Mouse (Mus musculus): Measurements from ENCODE around the gene Usp48. TPM values are rescaled to one million over a fixed set of nuclear protein-coding genes. Genes with fewer than 3 reads are reported as not detected.

The Usp48 gene
- polyA plus RNA-seq, 1 experiment from 2014 or later: 29.7 TPM

DNA sequence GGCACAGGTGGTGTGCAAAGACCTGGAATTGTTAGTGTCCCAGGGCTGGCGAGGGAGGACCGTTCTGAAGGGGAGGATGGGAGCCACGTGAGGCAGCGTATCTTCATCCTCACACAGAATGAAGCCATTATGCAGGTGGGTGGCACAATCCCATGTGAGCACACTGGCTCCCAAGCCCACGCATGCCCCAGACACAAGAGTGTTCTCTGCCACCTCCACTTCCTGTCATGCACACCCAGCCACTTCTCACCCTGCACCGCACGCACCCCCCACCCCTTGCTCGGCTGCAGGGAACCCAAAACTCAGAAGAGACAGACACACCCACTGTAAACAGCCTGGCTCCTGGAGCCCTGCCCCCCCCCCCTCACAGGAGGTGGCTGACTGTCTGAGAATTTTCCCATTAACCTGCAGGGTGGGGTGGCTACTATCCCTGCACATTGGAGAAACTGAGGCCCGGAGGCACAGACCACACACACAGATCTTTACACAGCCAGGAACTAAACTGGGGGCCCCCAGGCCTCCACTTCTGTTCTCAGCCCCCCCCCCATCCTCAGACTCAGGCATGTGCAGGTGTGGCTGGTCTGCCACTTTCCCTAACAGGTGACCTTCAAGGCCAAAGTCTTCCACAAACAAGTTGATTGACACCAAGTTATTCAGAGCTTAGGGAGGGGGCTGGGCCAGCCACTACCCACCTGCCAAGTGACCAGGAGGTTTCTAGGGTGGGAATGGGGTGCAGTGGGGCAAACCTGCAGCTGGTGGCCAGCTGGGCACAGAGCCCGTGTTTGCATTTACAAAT lies 98.8 kb downstream of the Usp48 start:
- Histone ChIP-seq H3K4me2 (no peak overlapping the region), H3K9ac (no peak overlapping the region), H3K4me1 (replicated peaks) (peaks cover 19% of the 10 kb centered on the region), H3K27ac (no peak overlapping the region), H3K36me3 (no peaks in the 10 kb centered on the region), H3K27me3 (peaks cover 10% of the 10 kb centered on the region), H3K9me3 (replicated peaks) (no peaks in the 10 kb centered on the region), H3K4me3 (no peak overlapping the region)
- WGBS: 78% methylated on average over 10 of the region's 10 CpGs
- no peak for ATAC-seq (replicated peaks; ENCODE audit: insufficient number of reproducible peaks, insufficient read depth, low FRiP score, low read depth)

DNA sequence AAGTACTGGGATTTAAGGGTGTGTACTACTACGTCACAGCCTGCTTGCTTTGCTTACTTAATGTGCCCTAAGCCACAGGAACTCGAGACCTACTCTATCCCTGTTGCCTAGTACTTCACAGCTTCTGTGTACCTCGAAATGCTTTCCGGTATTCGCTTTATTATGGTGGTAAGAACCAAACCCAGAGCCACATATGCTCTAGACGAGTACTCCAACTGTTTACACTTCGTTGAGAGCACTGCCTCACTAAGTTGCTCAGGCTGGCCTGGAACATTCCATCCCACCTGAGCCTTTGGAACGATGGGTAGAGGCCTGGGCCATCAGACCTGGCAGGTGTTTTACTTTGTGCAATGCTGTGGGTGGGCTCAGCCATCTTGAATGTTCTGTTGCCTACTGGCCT lies 101.7 kb downstream of the Usp48 start:
- WGBS: 78% methylated on average over 8 of the region's 8 CpGs
- no peak overlapping the region for H3K4me3 ChIP-seq
- no peak overlapping the region for H3K4me2 ChIP-seq
- ATAC-seq (replicated peaks; ENCODE audit: insufficient number of reproducible peaks, insufficient read depth, low FRiP score, low read depth): no peak
- H3K9me3 ChIP-seq (replicated peaks): no peaks in the 10 kb centered on the region
- no peak overlapping the region for H3K27ac ChIP-seq
- H3K9ac ChIP-seq: no peak overlapping the region
- H3K36me3 ChIP-seq: no peaks in the 10 kb centered on the region
- peaks cover 14% of the 10 kb centered on the region; the same call in 1 of the 2 replicates for H3K27me3 ChIP-seq
- H3K4me1 ChIP-seq (replicated peaks): peaks cover 42% of the 10 kb centered on the region

DNA sequence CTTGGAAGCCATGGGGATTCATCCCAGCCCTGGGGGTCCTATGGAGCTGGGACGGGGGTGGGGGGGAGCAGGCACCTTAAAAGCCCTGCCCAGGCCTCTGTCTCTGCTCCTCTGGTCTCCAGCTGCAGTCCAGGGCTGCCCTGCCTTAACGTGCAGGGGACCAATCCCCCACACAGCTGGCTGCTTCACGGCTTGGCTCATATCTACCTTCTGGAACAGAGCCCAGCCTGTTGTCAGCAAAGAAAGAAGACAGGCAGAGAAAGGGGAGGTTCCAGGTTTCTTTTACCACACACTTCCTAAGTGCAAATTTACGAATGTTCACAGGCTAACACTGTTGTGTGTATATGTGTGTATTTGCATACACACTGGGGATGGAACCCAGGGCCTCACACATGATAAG lies 102.3 kb downstream of the Usp48 start:
- Histone ChIP-seq H3K4me2 (no peak overlapping the region), H3K9ac (no peak overlapping the region), H3K27me3 (peaks cover 14% of the 10 kb centered on the region; the same call in 1 of the 2 replicates), H3K36me3 (no peaks in the 10 kb centered on the region), H3K4me3 (no peak overlapping the region), H3K9me3 (replicated peaks) (no peaks in the 10 kb centered on the region), H3K27ac (no peak overlapping the region), H3K4me1 (replicated peaks) (peaks cover 42% of the 10 kb centered on the region)
- WGBS: 16% methylated on average over 4 of the region's 4 CpGs
- peak; percentile 57 for ATAC-seq (replicated peaks; ENCODE audit: insufficient number of reproducible peaks, insufficient read depth, low FRiP score, low read depth)

DNA sequence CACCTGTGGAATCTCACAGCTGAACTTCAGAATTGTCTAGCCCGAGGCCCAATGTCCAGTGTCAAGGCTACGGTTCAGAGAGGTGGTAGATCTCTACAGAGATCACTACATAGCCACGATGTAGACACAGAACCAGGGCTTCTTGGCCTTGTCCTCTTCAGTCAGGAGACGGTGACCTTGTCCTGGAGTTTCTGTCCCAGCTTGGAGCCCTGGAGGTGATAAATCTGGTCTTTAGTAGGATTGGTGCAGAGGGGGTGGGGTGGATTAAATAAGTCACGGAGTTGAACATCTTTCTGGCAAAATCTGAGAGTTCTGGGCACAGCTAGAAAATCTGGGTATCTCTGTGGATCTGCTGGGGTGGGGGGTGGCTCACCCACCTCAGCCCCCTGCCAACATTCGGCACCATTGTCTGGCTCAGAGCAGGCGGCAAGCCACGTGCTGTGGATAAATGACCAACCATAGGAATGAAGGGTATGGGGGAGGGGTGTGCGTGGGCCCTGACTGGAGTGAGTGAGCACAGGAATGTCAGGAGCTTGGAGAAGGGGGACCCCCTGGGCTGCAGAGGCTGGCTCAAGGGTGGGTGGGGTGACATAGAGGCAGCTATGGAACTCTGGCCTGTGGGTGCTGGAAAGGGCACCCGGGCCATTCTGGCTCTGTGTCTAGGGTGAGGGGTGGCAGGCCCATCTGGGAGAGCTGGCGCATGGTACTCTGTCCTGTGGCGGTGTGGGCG lies 103.8 kb downstream of the Usp48 start:
- WGBS: 67% methylated on average over 13 of the region's 13 CpGs
- H3K4me2 ChIP-seq: no peak overlapping the region
- H3K9me3 ChIP-seq (replicated peaks): no peaks in the 10 kb centered on the region
- H3K27me3 ChIP-seq: peaks cover 13% of the 10 kb centered on the region; the same call in 1 of the 2 replicates
- no peak for ATAC-seq (replicated peaks; ENCODE audit: insufficient number of reproducible peaks, insufficient read depth, low FRiP score, low read depth)
- H3K4me3 ChIP-seq: no peak overlapping the region
- no peak overlapping the region for H3K27ac ChIP-seq
- H3K9ac ChIP-seq: no peak overlapping the region
- H3K4me1 ChIP-seq (replicated peaks): peaks cover 48% of the 10 kb centered on the region
- H3K36me3 ChIP-seq: no peaks in the 10 kb centered on the region

DNA sequence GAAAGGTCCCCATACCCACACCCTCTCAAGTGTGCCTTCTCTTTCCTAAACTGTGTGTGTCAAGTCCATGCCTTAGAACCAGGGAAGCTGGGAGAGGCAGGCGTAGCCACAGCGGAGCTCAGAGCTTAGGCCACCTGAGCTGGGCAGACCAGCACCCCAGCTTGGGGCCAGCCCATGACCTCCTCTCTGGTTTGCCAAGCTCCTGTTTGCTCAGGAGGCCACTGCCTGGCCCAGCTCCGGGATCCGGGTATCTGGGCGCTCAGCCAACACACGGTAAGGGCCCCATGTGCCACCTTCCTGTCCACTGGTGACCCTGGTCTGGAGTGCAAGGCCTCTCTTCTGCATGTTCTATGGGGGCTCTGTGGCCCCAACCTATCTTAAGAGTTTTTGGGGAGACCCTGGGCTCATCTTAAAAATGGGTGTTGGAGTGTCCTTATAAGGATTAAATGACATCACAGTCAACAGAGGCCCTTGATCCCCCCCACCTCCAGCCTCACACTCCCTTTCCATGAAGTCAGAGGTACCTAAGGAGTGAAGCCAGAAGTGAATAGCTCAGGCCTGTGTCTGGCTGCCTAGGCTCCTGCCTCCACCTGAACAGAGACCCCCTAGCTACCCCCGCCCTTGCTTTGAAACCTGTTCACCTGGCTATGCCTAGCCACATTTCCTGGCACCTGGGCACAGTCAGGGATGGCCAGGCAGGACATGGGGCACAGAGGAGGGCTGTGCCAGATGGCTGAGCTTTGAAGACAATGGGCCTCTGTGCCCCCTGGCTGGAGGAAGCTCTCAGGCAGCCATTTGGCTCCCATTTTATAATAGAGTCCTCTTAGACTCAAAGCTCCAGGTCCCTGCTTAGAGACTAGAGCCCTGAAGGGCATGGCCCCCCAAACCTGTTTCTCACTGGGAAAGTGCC lies 104.8 kb downstream of the Usp48 start:
- H3K4me2 ChIP-seq: no peak overlapping the region
- H3K4me3 ChIP-seq: no peak overlapping the region
- no peak; the same call in 1 of the 2 replicates for ATAC-seq (replicated peaks; ENCODE audit: insufficient number of reproducible peaks, insufficient read depth, low FRiP score, low read depth)
- no peaks in the 10 kb centered on the region for H3K36me3 ChIP-seq
- H3K27me3 ChIP-seq: peaks cover 16% of the 10 kb centered on the region; the same call in 1 of the 2 replicates
- H3K9ac ChIP-seq: no peak overlapping the region
- peaks cover 48% of the 10 kb centered on the region for H3K4me1 ChIP-seq (replicated peaks)
- WGBS: 57% methylated on average over 7 of the region's 7 CpGs
- H3K9me3 ChIP-seq (replicated peaks): no peaks in the 10 kb centered on the region
- H3K27ac ChIP-seq: peak overlapping the region; percentile 19; the same call in 1 of the 2 replicates

DNA sequence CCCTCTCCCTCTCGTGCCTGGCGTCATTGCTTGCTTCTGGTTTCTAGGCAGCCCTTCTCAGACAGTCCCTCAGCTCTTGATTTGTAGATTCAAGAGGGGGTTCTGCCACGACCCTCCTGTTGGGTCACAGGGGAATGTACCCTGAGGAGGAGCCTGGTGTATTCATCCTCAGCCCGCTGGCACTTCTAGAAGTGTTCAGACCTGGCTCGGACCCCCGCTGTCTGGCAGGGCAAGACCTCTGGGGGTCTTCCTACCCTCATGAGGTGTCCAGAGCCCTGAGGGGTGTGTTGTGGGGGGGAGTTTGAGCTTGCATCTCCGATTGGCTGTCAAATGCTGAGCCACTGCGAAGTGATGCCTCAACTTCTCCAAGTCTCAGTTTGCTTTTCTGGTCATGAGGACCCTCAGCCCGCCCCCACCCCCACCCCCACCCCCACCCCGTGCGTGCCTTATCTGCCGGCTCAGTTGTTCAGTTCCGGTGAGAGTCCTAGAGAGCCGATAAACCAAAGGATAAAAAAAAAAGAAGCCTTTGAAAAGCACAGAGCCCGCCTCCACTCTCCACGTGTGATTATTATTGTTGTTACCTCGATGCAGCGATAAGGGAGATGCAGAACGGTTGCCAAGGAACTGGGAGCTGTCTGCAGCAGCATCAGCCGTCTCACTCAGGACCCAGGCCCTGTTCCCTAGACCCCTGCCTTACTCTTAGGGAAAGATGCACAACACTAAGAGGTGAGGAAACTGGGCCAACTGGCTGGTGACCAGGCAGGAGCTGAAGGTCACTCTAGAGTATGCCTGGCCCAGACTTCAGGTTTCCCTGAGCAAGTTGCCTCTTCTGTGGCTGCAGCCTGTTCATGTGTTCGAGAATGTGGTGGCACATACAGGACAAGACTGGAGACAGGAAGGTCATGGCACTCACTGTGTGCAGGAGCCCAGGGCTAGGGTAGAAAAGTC lies 106.0 kb downstream of the Usp48 start:
- Histone ChIP-seq H3K4me1 (replicated peaks) (peaks cover 48% of the 10 kb centered on the region), H3K27me3 (peaks cover 23% of the 10 kb centered on the region; the same call in 1 of the 2 replicates), H3K9ac (no peak overlapping the region), H3K27ac (no peak overlapping the region), H3K4me2 (no peak overlapping the region), H3K36me3 (no peaks in the 10 kb centered on the region), H3K9me3 (replicated peaks) (no peaks in the 10 kb centered on the region), H3K4me3 (no peak overlapping the region)
- ATAC-seq (replicated peaks; ENCODE audit: insufficient number of reproducible peaks, insufficient read depth, low FRiP score, low read depth): no peak
- 39% methylated on average over 21 of the region's 21 CpGs for WGBS

DNA sequence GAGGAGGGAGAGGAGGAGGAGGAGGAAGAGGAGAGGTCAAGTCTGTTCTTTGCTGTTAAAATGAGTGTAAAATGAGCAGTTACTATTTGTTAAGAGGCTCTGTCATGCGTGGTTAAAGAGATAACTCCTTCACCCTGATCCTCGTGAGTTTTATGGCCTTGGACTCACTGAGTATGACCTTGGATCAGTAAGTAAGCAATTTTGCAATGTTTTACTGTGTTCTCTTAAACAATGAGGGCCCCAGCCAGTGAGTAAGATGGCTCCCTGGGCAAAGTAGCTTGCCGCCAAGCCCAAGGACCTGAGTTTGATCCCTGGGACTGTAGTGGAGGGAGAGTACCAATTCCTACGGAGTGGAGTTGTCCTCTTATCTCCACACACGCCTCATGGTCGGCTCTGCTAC lies 107.4 kb downstream of the Usp48 start:
- no peak overlapping the region for H3K4me3 ChIP-seq
- H3K27me3 ChIP-seq: peaks cover 29% of the 10 kb centered on the region
- H3K9ac ChIP-seq: no peak overlapping the region
- peaks cover 41% of the 10 kb centered on the region for H3K4me1 ChIP-seq (replicated peaks)
- H3K36me3 ChIP-seq: no peaks in the 10 kb centered on the region
- no peak for ATAC-seq (replicated peaks; ENCODE audit: insufficient number of reproducible peaks, insufficient read depth, low FRiP score, low read depth)
- no peaks in the 10 kb centered on the region for H3K9me3 ChIP-seq (replicated peaks)
- H3K27ac ChIP-seq: no peak overlapping the region
- 37% methylated on average over 6 of the region's 6 CpGs for WGBS
- H3K4me2 ChIP-seq: no peak overlapping the region

DNA sequence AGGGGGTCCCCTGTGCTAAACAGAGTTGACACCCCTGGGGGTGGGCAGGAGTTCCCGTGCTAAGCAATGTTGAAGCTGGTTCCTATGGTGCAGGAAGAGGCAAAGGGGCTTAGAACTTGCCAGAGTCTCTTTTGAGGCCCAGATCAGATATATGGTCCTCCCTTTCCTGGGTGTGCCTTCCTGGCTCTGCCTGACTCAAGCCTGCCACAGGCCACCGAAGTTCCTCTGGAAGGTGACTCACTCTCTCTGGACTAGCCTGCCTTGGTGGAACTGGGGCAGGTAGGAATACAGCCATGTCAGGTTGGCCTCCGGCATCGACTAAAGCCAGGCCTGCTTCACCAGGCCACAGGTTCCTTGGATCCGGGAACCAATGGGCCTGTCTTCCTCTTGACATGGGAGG lies 109.5 kb downstream of the Usp48 start:
- no peak overlapping the region for H3K4me2 ChIP-seq
- peaks cover 34% of the 10 kb centered on the region for H3K4me1 ChIP-seq (replicated peaks)
- WGBS: 77% methylated on average over 5 of the region's 5 CpGs
- H3K9me3 ChIP-seq (replicated peaks): no peaks in the 10 kb centered on the region
- H3K36me3 ChIP-seq: no peaks in the 10 kb centered on the region
- no peak for ATAC-seq (replicated peaks; ENCODE audit: insufficient number of reproducible peaks, insufficient read depth, low FRiP score, low read depth)
- H3K27me3 ChIP-seq: peaks cover 48% of the 10 kb centered on the region
- H3K27ac ChIP-seq: no peak overlapping the region
- no peak overlapping the region for H3K9ac ChIP-seq
- no peak overlapping the region for H3K4me3 ChIP-seq

DNA sequence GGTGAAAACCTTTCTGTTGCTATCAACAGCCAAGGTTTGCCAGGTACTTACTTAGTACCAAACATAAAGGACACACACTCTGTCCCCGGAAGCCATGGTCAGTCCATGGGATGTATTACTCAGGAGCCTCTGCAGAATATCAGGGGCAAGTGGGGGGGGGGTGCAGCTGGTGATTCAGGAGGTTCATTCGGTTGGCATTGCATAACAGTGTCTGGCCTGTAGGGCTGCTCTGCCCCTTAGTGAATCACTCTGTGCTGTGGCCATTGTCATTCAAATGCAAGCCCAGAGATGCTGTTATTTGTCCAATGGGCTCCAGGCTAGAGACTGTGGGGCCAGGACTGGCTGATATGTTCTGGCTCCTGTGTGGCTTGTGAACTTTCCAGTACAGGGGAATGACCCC lies 111.0 kb downstream of the Usp48 start:
- Histone ChIP-seq H3K4me2 (no peak overlapping the region), H3K9ac (no peak overlapping the region), H3K27me3 (peaks cover 54% of the 10 kb centered on the region), H3K4me1 (replicated peaks) (peaks cover 24% of the 10 kb centered on the region), H3K4me3 (no peak overlapping the region), H3K9me3 (replicated peaks) (no peaks in the 10 kb centered on the region), H3K27ac (no peak overlapping the region), H3K36me3 (no peaks in the 10 kb centered on the region)
- WGBS: 69% methylated on average over 2 of the region's 2 CpGs
- no peak for ATAC-seq (replicated peaks; ENCODE audit: insufficient number of reproducible peaks, insufficient read depth, low FRiP score, low read depth)

DNA sequence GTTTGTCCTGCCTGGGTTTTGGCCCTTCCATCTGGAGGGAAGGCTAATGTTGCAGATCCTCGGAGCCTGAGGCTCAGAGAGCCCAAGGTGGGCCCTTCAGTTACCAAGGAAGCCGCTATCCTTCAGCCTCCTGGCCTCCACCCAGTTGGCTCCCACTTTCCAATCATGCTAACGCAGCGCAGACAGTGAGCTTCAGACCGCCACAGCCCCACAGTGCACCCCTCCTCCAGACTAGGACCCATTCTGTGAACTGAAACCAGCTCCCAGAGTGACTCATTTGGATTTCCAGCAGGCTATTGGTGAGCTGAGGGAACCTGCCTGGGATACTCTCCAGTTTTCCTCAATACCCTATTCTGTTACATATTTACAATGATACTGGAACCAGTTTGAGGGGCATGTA lies 111.8 kb downstream of the Usp48 start:
- Histone ChIP-seq H3K4me2 (no peak overlapping the region), H3K27me3 (peaks cover 61% of the 10 kb centered on the region), H3K27ac (no peak overlapping the region), H3K36me3 (no peaks in the 10 kb centered on the region), H3K4me1 (replicated peaks) (peaks cover 19% of the 10 kb centered on the region), H3K9me3 (replicated peaks) (no peaks in the 10 kb centered on the region), H3K9ac (no peak overlapping the region), H3K4me3 (no peak overlapping the region)
- 61% methylated on average over 5 of the region's 5 CpGs for WGBS
- ATAC-seq (replicated peaks; ENCODE audit: insufficient number of reproducible peaks, insufficient read depth, low FRiP score, low read depth): no peak

Data from heart, embryonic 15.5 days (tissue).